21 mouse cellular contexts compared by ENCODE assay signal in the genomic region with DNA sequence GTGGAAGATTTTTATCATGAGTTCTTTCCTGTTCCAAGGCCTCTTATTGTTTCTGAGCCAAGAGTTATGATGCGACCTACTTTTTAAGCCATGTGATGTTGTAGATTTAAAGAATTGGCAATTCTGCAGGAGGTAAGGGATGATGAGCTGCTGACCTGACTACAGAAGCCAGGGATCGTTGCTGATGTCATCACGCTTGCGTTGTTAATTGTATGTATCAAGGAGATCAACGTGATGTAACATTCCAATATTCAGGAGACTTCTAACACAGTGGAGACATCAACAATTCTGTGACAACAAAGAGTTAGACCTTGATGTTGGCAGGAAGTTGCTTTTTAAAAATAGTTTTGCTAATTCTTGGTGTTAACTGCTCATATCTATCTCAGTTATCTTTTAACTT.
DNase-seq lines count a peak whose midpoint lies in the region; TF ChIP-seq lines count a peak whose summit lies in the region.
"Had no signal": no experiment of that assay in that cellular context is flagged by ENCODE, and none has a peak within 500 bp of the region (broad histone marks: within the 10 kb centered on the region; RNA-seq: fewer than 3 reads in every experiment).

No protein-coding gene starts in this region.

- no peak overlapping the region for H3K4me3 ChIP-seq in kidney, adult 2 months (ENCODE audit: insufficient read depth, low read depth, low read length)
- H3K4me3 ChIP-seq: embryonic facial prominence, embryonic 12.5 days; embryonic facial prominence, embryonic 15.5 days; gastrocnemius, adult 2 months; hindbrain, embryonic 12.5 days; hindbrain, embryonic 15.5 days had no signal

- no peaks in the 10 kb centered on the region for H3K27me3 ChIP-seq in kidney, adult 2 months (replicated peaks; ENCODE audit: control insufficient read depth, insufficient read depth, low read length)
- H3K27me3 ChIP-seq: CH12.LX; embryonic facial prominence, embryonic 12.5 days; embryonic facial prominence, embryonic 15.5 days; hindbrain, embryonic 12.5 days; hindbrain, embryonic 15.5 days; Patski had no signal

- peak; percentile 37 for DNase-seq in adrenal gland, adult 2 months
- DNase-seq in adrenal gland, adult 8-10 months = no peak
- DNase-seq in kidney, adult 2 months = peak; percentile 16
- no peak for DNase-seq in kidney, postnatal 36 days
- peak; percentile 15 for DNase-seq in thymus, postnatal 0 days (ENCODE audit: low spot score)
- DNase-seq in thymus, postnatal 4 days = no peak
- DNase-seq: B cell, adult 2 months; cerebellum, adult 11 months; cerebellum, adult 2 months; cerebellum, adult 9-11 months; cerebellum, postnatal 25 days; forebrain, postnatal 0 days; gastrocnemius, adult 2 months; gastrocnemius, postnatal 14 days had no signal

- no peak overlapping the region for H3K27ac ChIP-seq in kidney, adult 2 months (ENCODE audit: insufficient read depth, low read depth, low read length)
- H3K27ac ChIP-seq: embryonic facial prominence, embryonic 12.5 days; embryonic facial prominence, embryonic 15.5 days; gastrocnemius, adult 2 months; hindbrain, embryonic 12.5 days; hindbrain, embryonic 15.5 days had no signal

- no peaks in the 10 kb centered on the region for H3K36me3 ChIP-seq in kidney, adult 2 months (ENCODE audit: control insufficient read depth, insufficient read depth, low read length)
- H3K36me3 ChIP-seq: embryonic facial prominence, embryonic 12.5 days; embryonic facial prominence, embryonic 15.5 days; G1E; hindbrain, embryonic 12.5 days; hindbrain, embryonic 15.5 days had no signal

- 65% methylated on average over 5 of the region's 5 CpGs for WGBS in kidney, adult 2 months

- no peak for TF ChIP-seq CTCF in kidney, adult 2 months (conservative IDR thresholded peaks at IDR 0.05; ENCODE audit: insufficient read depth, insufficient read length, low read depth, low read length)

- no peak for TF ChIP-seq POLR2A in kidney, adult 2 months (IDR thresholded peaks at IDR 0.05; ENCODE audit: low read depth, low read length)

- peaks cover 8% of the 10 kb centered on the region; the same call in 1 of the 2 replicates for H3K4me1 ChIP-seq in kidney, adult 2 months (ENCODE audit: control insufficient read depth, insufficient read depth, low read length)
- H3K4me1 ChIP-seq: embryonic facial prominence, embryonic 12.5 days; embryonic facial prominence, embryonic 15.5 days; hindbrain, embryonic 12.5 days; hindbrain, embryonic 15.5 days had no signal

Comparison
In these comparisons a context has a peak if more than half of its experiments do, and no peak if none do; other contexts are left out.
1. DNase-seq: peak in adrenal gland, adult 2 months (single experiment), kidney, adult 2 months (single experiment) and thymus, postnatal 0 days (single experiment); none in adrenal gland, adult 8-10 months (single experiment), kidney, postnatal 36 days (0 of 2) and thymus, postnatal 4 days (single experiment).